8 mouse cellular contexts compared by ENCODE assay signal in genomic region chr1:193315705-193316357, GRCm38 (mm10). TPM values are rescaled to one million over a fixed set of nuclear protein-coding genes. Genes with fewer than 3 reads are reported as not detected.
DNase-seq lines count a peak whose midpoint lies in the region; ATAC-seq lines count a peak whose summit lies in the region.

No protein-coding gene starts in this region.

- peaks cover 41 to 44% of the 10 kb centered on the region in 2 experiments for H3K4me1 ChIP-seq in heart, embryonic 14.5 days (ENCODE audit: control insufficient read depth in 2 of 2, insufficient read depth in 2 of 2, low read length in 2 of 2)

- H3K9ac ChIP-seq in heart, embryonic 14.5 days (ENCODE audit: low read length), result peak overlapping the region; percentile 35; the same call in 1 of the 2 replicates

- H3K36me3 ChIP-seq in heart, embryonic 14.5 days (ENCODE audit: control insufficient read depth, insufficient read depth, low read length), result no peaks in the 10 kb centered on the region

- no peaks in the 10 kb centered on the region for H3K27me3 ChIP-seq in heart, embryonic 14.5 days (ENCODE audit: control insufficient read depth, insufficient read depth, low read length)

- H3K4me3 ChIP-seq in heart, embryonic 14.5 days (ENCODE audit: control insufficient read depth in 1 of 2, insufficient read depth in 1 of 2, low read depth in 1 of 2, low read length in 2 of 2), result no peak overlapping the region

- peak; percentile 62 to 81 for DNase-seq in adrenal gland, adult (ENCODE audit: inconsistent age in 2 of 2, low spot score in 1 of 2)
- no peak for DNase-seq in adrenal gland, postnatal 4 days (ENCODE audit: low spot score in 2 of 2)
- peak; percentile 39 for DNase-seq in urinary bladder, postnatal 10 days (ENCODE audit: low spot score)
- no peak for DNase-seq in urinary bladder, adult 2 months (ENCODE audit: low spot score)
- DNase-seq in kidney, postnatal 4 days, result peak; percentile 81 to 86
- DNase-seq in right cerebral cortex, postnatal 10 days (ENCODE audit: low spot score in 2 of 2), result peak; percentile 83 to 90
- DNase-seq in retina, embryonic 14.5 days (ENCODE audit: low spot score), result no peak

- H3K4me2 ChIP-seq in heart, embryonic 14.5 days (ENCODE audit: low read length), result no peak overlapping the region

- H3K9me3 ChIP-seq in heart, embryonic 14.5 days (ENCODE audit: control insufficient read depth, low read length), result no peaks in the 10 kb centered on the region

- peak; percentile 65 for ATAC-seq in heart, embryonic 14.5 days (ENCODE audit: insufficient number of reproducible peaks, insufficient read depth, low FRiP score, low read depth)

- peak overlapping the region; percentile 92 to 94 for H3K27ac ChIP-seq in heart, embryonic 14.5 days (replicated peaks in 1 of 2; ENCODE audit: control insufficient read depth in 1 of 2, insufficient read depth in 1 of 2, low read depth in 2 of 2, low read length in 2 of 2)

- 15% methylated on average over 5 of the region's 5 CpGs for WGBS in heart, embryonic 14.5 days

RNA-seq across cellular contexts. Expression of gene G0s2, which starts 42.8 kb away (rescaled TPM):
- total RNA-seq in adrenal gland, postnatal 4 days (2021), result 10 to 100 TPM; 68.2 to 71.5 TPM
- 86.5 and 115 TPM in 2 replicates for polyA plus RNA-seq in urinary bladder, adult 2 months (2012; rRNA removed)
- polyA plus RNA-seq in heart, embryonic 14.5 days (2014; fragmentation: Nextera tagmentation; extraction: Ambion mirVana), result 103 and 111 TPM in 2 replicates

RNA-seq across cellular contexts. Expression of gene Hsd11b1, which starts 52.0 kb away (rescaled TPM):
- total RNA-seq in adrenal gland, postnatal 4 days (2021), result 10 to 100 TPM in 1 of 2 experiments, 1 to 10 TPM in 1; 7.0 to 40.0 TPM
- polyA plus RNA-seq in urinary bladder, adult 2 months (2012; rRNA removed), result 68.7 and 71.3 TPM in 2 replicates
- polyA plus RNA-seq in heart, embryonic 14.5 days (2014; fragmentation: Nextera tagmentation; extraction: Ambion mirVana), result 1.6 TPM in 2 replicates

RNA-seq across cellular contexts. Expression of gene Camk1g, which starts 54.3 kb away (rescaled TPM):
- 1 to 10 TPM; 1.8 to 3.6 TPM for total RNA-seq in adrenal gland, postnatal 4 days (2021)
- polyA plus RNA-seq in urinary bladder, adult 2 months (2012; rRNA removed), result 0.44 and 0.48 TPM in 2 replicates
- polyA plus RNA-seq in heart, embryonic 14.5 days (2014; fragmentation: Nextera tagmentation; extraction: Ambion mirVana), result 9.4 and 9.9 TPM in 2 replicates

Comparison
In these comparisons a context has a peak if more than half of its experiments do, and no peak if none do; other contexts are left out.
1. DNase-seq: peak in adrenal gland, adult (2 of 2), urinary bladder, postnatal 10 days (single experiment), kidney, postnatal 4 days (2 of 2) and right cerebral cortex, postnatal 10 days (2 of 2); none in adrenal gland, postnatal 4 days (0 of 2), urinary bladder, adult 2 months (single experiment) and retina, embryonic 14.5 days (single experiment).
2. RNA of gene Hsd11b1, which starts 52.0 kb away (polyA plus RNA-seq): 68.7 to 71.3 TPM in urinary bladder, adult 2 months; 1.6 TPM in heart, embryonic 14.5 days; every median in the first group is over 10 times any median in the second.